Mouse (Mus musculus): ENCODE data around the gene Patl1. TPM values are rescaled to one million over a fixed set of nuclear protein-coding genes. Genes with fewer than 3 reads are reported as not detected.
"Not testable (repeated sequence)": the region's sequence is repeated elsewhere in the genome, so short reads cannot be mapped to it uniquely, and the experiment has no call there.

Patl1 gene
- polyA plus RNA-seq, 1 experiment from 2014 or later: 18.9 TPM

DNA sequence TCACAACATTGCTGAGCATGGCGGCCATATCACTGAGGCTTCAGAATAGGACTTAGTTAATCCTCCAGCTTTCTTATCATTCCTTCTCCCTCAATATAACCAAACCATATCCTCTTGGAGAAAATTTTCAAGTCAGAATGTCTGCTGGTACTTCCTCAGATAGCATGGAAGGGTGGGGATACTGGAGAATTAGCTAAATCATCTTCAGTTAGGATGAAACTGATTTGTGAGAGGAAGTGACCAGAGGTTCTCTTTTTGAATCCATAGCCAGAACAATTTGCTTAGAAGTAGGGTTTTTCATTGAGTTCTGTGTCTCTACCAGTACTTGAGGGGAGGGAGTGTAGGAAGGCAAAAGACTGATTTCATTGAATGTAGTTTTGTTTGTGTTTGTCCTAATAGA is 9.9 kb downstream of the Patl1 start:
- H3K4me3 ChIP-seq (ENCODE audit: low read length): no peak overlapping the region
- H3K27ac ChIP-seq (ENCODE audit: low read length): no peak overlapping the region
- H3K4me1 ChIP-seq (replicated peaks; ENCODE audit: control insufficient read depth, insufficient read depth, low read length): no peaks in the 10 kb centered on the region
- H3K9ac ChIP-seq (ENCODE audit: low read length): no peak overlapping the region
- ATAC-seq (ENCODE audit: low read depth): no peak
- peaks cover 42% of the 10 kb centered on the region for H3K36me3 ChIP-seq (ENCODE audit: control insufficient read depth, insufficient read depth, low read length)
- H3K27me3 ChIP-seq (ENCODE audit: control insufficient read depth, insufficient read depth, low read depth, low read length): no peaks in the 10 kb centered on the region
- H3K9me3 ChIP-seq (ENCODE audit: control insufficient read depth, low read length): no peaks in the 10 kb centered on the region
- no peak overlapping the region for H3K4me2 ChIP-seq (ENCODE audit: low read depth, low read length)
- WGBS: 95% methylated on average over 1 of the region's 1 CpGs

- not testable (repeated sequence) for H3K4me3 ChIP-seq (ENCODE audit: low read length); H3K4me1 ChIP-seq (replicated peaks; ENCODE audit: control insufficient read depth, insufficient read depth, low read length); H3K4me2 ChIP-seq (ENCODE audit: low read depth, low read length); H3K9me3 ChIP-seq (ENCODE audit: control insufficient read depth, low read length); ATAC-seq (ENCODE audit: low read depth); H3K9ac ChIP-seq (ENCODE audit: low read length); H3K27ac ChIP-seq (ENCODE audit: low read length); H3K27me3 ChIP-seq (ENCODE audit: control insufficient read depth, insufficient read depth, low read depth, low read length)
- 89% methylated on average over 2 of the region's 2 CpGs for WGBS
- H3K36me3 ChIP-seq (ENCODE audit: control insufficient read depth, insufficient read depth, low read length): peaks cover 42% of the 10 kb centered on the region
These were observed 10.3 kb downstream of the Patl1 start for GRCm38 (mm10) chr19:11922515-11922914.

GRCm38 (mm10) chr19:11926380-11926779 is 14.2 kb downstream of the Patl1 start:
- no peaks in the 10 kb centered on the region for H3K9me3 ChIP-seq (ENCODE audit: control insufficient read depth, low read length)
- no peak overlapping the region for H3K4me2 ChIP-seq (ENCODE audit: low read depth, low read length)
- H3K27ac ChIP-seq (ENCODE audit: low read length): no peak overlapping the region
- no peaks in the 10 kb centered on the region for H3K4me1 ChIP-seq (replicated peaks; ENCODE audit: control insufficient read depth, insufficient read depth, low read length)
- WGBS: 87% methylated on average over 2 of the region's 2 CpGs
- no peak overlapping the region for H3K9ac ChIP-seq (ENCODE audit: low read length)
- H3K27me3 ChIP-seq (ENCODE audit: control insufficient read depth, insufficient read depth, low read depth, low read length): no peaks in the 10 kb centered on the region
- peaks cover 47% of the 10 kb centered on the region for H3K36me3 ChIP-seq (ENCODE audit: control insufficient read depth, insufficient read depth, low read length)
- no peak overlapping the region for H3K4me3 ChIP-seq (ENCODE audit: low read length)
- ATAC-seq (ENCODE audit: low read depth): no peak

- Histone ChIP-seq H3K4me2 (ENCODE audit: low read depth, low read length) (no peak overlapping the region), H3K9ac (ENCODE audit: low read length) (no peak overlapping the region), H3K9me3 (ENCODE audit: control insufficient read depth, low read length) (no peaks in the 10 kb centered on the region), H3K27ac (ENCODE audit: low read length) (no peak overlapping the region), H3K27me3 (ENCODE audit: control insufficient read depth, insufficient read depth, low read depth, low read length) (no peaks in the 10 kb centered on the region), H3K36me3 (ENCODE audit: control insufficient read depth, insufficient read depth, low read length) (peaks cover 50% of the 10 kb centered on the region), H3K4me1 (replicated peaks; ENCODE audit: control insufficient read depth, insufficient read depth, low read length) (no peaks in the 10 kb centered on the region), H3K4me3 (ENCODE audit: low read length) (no peak overlapping the region)
- ATAC-seq (ENCODE audit: low read depth): no peak
- 87% methylated on average over 4 of the region's 4 CpGs for WGBS
These were observed 16.0 kb downstream of the Patl1 start for GRCm38 (mm10) chr19:11928025-11928748.

- 91% methylated on average over 8 of the region's 9 CpGs for WGBS
- peaks cover 29% of the 10 kb centered on the region for H3K36me3 ChIP-seq (ENCODE audit: control insufficient read depth, insufficient read depth, low read length)
- not testable (repeated sequence) for H3K9me3 ChIP-seq (ENCODE audit: control insufficient read depth, low read length); H3K4me2 ChIP-seq (ENCODE audit: low read depth, low read length); ATAC-seq (ENCODE audit: low read depth); H3K27ac ChIP-seq (ENCODE audit: low read length); H3K4me1 ChIP-seq (replicated peaks; ENCODE audit: control insufficient read depth, insufficient read depth, low read length); H3K9ac ChIP-seq (ENCODE audit: low read length); H3K4me3 ChIP-seq (ENCODE audit: low read length); H3K27me3 ChIP-seq (ENCODE audit: control insufficient read depth, insufficient read depth, low read depth, low read length)
These were observed 34.3 kb downstream of the Patl1 start for GRCm38 (mm10) chr19:11946460-11946859.

GRCm38 (mm10) chr19:11949878-11950277 is 37.7 kb downstream of the Patl1 start:
- H3K4me2 ChIP-seq (ENCODE audit: low read depth, low read length): no peak overlapping the region
- no peak overlapping the region for H3K4me3 ChIP-seq (ENCODE audit: low read length)
- H3K27me3 ChIP-seq (ENCODE audit: control insufficient read depth, insufficient read depth, low read depth, low read length): no peaks in the 10 kb centered on the region
- no peak overlapping the region for H3K9ac ChIP-seq (ENCODE audit: low read length)
- peaks cover 9% of the 10 kb centered on the region for H3K36me3 ChIP-seq (ENCODE audit: control insufficient read depth, insufficient read depth, low read length)
- H3K9me3 ChIP-seq (ENCODE audit: control insufficient read depth, low read length): no peaks in the 10 kb centered on the region
- H3K4me1 ChIP-seq (replicated peaks; ENCODE audit: control insufficient read depth, insufficient read depth, low read length): no peaks in the 10 kb centered on the region
- H3K27ac ChIP-seq (ENCODE audit: low read length): no peak overlapping the region
- no peak for ATAC-seq (ENCODE audit: low read depth)
- 37% methylated on average over 1 of the region's 1 CpGs for WGBS

- WGBS: 67% methylated on average over 7 of the region's 7 CpGs
- peaks cover 2% of the 10 kb centered on the region; the same call in 1 of the 2 replicates for H3K36me3 ChIP-seq (ENCODE audit: control insufficient read depth, insufficient read depth, low read length)
- no peak overlapping the region for H3K4me2 ChIP-seq (ENCODE audit: low read depth, low read length)
- H3K4me3 ChIP-seq (ENCODE audit: low read length): no peak overlapping the region
- H3K9me3 ChIP-seq (ENCODE audit: control insufficient read depth, low read length): no peaks in the 10 kb centered on the region
- no peaks in the 10 kb centered on the region for H3K4me1 ChIP-seq (replicated peaks; ENCODE audit: control insufficient read depth, insufficient read depth, low read length)
- no peak overlapping the region for H3K9ac ChIP-seq (ENCODE audit: low read length)
- no peak overlapping the region for H3K27ac ChIP-seq (ENCODE audit: low read length)
- no peak for ATAC-seq (ENCODE audit: low read depth)
- H3K27me3 ChIP-seq (ENCODE audit: control insufficient read depth, insufficient read depth, low read depth, low read length): no peaks in the 10 kb centered on the region
These were observed 38.5 kb downstream of the Patl1 start for GRCm38 (mm10) chr19:11950747-11951146.

- Histone ChIP-seq H3K27me3 (ENCODE audit: control insufficient read depth, insufficient read depth, low read depth, low read length) (no peaks in the 10 kb centered on the region), H3K9ac (ENCODE audit: low read length) (no peak overlapping the region), H3K9me3 (ENCODE audit: control insufficient read depth, low read length) (no peaks in the 10 kb centered on the region), H3K4me1 (replicated peaks; ENCODE audit: control insufficient read depth, insufficient read depth, low read length) (no peaks in the 10 kb centered on the region), H3K4me2 (ENCODE audit: low read depth, low read length) (no peak overlapping the region), H3K4me3 (ENCODE audit: low read length) (no peak overlapping the region), H3K36me3 (ENCODE audit: control insufficient read depth, insufficient read depth, low read length) (no peaks in the 10 kb centered on the region), H3K27ac (ENCODE audit: low read length) (no peak overlapping the region)
- whole genome bisulfite sequencing: 40% methylated on average over 6 of the region's 6 CpGs
- ATAC-seq (ENCODE audit: low read depth): no peak
These were observed 42.0 kb downstream of the Patl1 start for GRCm38 (mm10) chr19:11954206-11954605.

GRCm38 (mm10) chr19:11956636-11957035 is 44.4 kb downstream of the Patl1 start:
- Histone ChIP-seq H3K27me3 (ENCODE audit: control insufficient read depth, insufficient read depth, low read depth, low read length) (no peaks in the 10 kb centered on the region), H3K4me1 (replicated peaks; ENCODE audit: control insufficient read depth, insufficient read depth, low read length) (no peaks in the 10 kb centered on the region), H3K27ac (ENCODE audit: low read length) (no peak overlapping the region), H3K36me3 (ENCODE audit: control insufficient read depth, insufficient read depth, low read length) (no peaks in the 10 kb centered on the region), H3K4me3 (ENCODE audit: low read length) (no peak overlapping the region), H3K4me2 (ENCODE audit: low read depth, low read length) (no peak overlapping the region), H3K9me3 (ENCODE audit: control insufficient read depth, low read length) (no peaks in the 10 kb centered on the region), H3K9ac (ENCODE audit: low read length) (no peak overlapping the region)
- 73% methylated on average over 5 of the region's 5 CpGs for WGBS
- no peak for ATAC-seq (ENCODE audit: low read depth)

DNA sequence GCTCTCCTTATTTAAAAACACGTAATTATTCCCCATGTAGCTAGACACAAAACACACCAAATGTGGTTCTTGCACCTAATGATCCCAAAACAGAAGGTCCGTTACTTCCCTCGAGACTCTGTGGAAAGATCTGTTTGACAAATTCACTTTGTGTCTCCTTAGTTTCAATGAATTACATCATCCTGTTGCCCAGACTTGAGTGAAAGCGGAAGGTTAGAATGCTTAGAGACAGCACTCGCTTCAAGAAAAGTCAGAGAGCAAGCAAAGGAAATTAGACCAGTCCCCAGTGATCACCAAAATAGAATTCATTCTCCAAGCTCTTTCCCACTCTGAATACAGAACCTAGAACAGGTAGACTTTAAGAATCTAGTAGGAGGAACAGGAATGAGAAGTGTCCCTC is 45.2 kb downstream of the Patl1 start:
- H3K36me3 ChIP-seq (ENCODE audit: control insufficient read depth, insufficient read depth, low read length): no peaks in the 10 kb centered on the region
- no peaks in the 10 kb centered on the region for H3K27me3 ChIP-seq (ENCODE audit: control insufficient read depth, insufficient read depth, low read depth, low read length)
- H3K9ac ChIP-seq (ENCODE audit: low read length): no peak overlapping the region
- no peak overlapping the region for H3K4me3 ChIP-seq (ENCODE audit: low read length)
- H3K27ac ChIP-seq (ENCODE audit: low read length): no peak overlapping the region
- no peak overlapping the region for H3K4me2 ChIP-seq (ENCODE audit: low read depth, low read length)
- ATAC-seq (ENCODE audit: low read depth): no peak
- no peaks in the 10 kb centered on the region for H3K9me3 ChIP-seq (ENCODE audit: control insufficient read depth, low read length)
- H3K4me1 ChIP-seq (replicated peaks; ENCODE audit: control insufficient read depth, insufficient read depth, low read length): no peaks in the 10 kb centered on the region
- 88% methylated on average over 5 of the region's 5 CpGs for WGBS
